Mouse (Mus musculus) Muller cell, postnatal 12 days (primary cell): ENCODE results near the gene Lrrc8d.

Experiments
- DNase-seq: peaks from one replicate; pipeline ENCODE4 v3.0.0-alpha.2; 2015; ENCODE audit errors: inconsistent ontology term

Gene Lrrc8d

GRCm38 (mm10) chr5:105715531-105716124, 15.9 kb downstream of the Lrrc8d start:
- peak; percentile 45 for DNase-seq

GRCm38 (mm10) chr5:105717294-105717693, 17.5 kb downstream of the Lrrc8d start:
- no peak for DNase-seq

DNA sequence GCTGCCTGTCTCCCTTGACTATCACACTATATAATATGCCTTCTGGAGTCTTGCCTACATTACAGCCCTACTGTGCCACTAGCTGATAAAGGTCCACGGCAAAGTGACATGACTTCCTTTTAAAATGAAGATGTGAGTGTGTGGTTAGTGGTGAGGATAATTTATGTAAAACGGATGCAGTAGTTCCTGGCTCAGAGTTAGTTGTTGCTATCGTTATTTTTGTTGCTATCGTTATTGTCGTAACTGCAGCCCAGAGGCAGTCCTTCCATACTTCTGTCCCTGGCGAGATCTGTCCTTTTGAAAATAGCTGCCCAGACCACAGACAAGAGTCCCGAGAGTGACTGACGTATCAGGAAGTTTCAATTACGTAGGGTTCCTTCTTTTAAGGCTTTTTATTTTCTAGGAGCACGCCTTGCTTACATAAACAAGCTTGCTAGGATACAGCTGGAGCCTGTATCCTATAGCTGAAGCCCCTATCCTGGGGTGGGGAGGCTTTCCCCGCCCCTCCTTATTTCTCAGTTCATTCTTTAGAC, 18.4 kb downstream of the Lrrc8d start:
- no peak for DNase-seq

DNA sequence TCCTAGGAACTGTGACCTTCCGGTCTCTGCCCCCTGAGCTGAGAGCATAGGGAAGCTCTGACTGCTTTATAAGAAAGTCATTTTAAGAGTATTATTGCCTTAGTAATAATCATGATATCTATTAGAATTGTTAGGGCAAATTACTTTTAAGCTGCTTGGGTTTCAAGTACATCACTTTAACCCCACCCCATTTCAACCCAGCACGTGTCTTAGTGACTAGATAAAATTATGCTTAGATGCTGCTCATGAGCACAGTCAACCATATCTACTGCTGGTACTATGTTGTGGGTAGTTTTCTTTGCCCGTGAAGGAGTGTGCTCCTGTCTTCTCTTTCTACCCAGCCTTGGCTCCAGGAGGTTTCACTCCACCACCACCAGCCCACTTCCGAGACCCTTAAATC, 21.5 kb downstream of the Lrrc8d start:
- DNase-seq: no peak

GRCm38 (mm10) chr5:105722807-105723206, 23.0 kb downstream of the Lrrc8d start:
- no peak for DNase-seq

DNA sequence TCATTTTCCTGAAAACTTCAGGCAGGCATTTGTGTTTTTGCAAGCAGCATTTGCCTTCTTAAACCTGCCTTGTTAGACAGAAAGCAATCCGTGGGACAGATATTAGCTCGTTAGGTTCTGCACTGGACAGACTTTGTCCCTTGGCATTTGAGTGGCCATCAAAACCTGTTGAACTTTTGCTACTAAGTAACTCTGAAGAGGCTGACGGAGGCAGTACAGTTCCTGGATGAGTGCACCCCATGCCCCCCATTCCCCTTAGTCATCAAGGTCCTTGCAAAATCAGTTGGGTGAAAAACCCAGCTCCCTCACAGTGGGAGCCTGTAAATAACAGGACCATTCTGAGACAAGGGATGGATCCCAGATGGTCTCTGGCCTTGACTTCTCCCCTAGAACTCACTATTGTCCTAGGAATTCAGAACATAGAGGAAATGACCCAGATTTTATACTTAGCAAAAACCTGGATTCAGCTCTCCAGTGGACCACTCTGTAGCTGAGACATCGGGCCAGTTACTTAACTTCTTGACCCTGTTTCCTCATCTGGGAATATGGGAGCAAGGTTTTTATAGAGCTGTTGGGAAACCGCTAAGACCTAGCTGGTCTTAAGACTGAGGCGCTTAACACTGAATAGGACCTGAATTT, 30.5 kb downstream of the Lrrc8d start:
- no peak for DNase-seq

- peak; percentile 48 for DNase-seq
These were observed 31.4 kb downstream of the Lrrc8d start for GRCm38 (mm10) chr5:105731173-105731626.

GRCm38 (mm10) chr5:105731627-105732432, 32.1 kb downstream of the Lrrc8d start:
- peak; percentile 77 for DNase-seq

GRCm38 (mm10) chr5:105732433-105732891, 32.7 kb downstream of the Lrrc8d start:
- DNase-seq: peak; percentile 36

GRCm38 (mm10) chr5:105733226-105733625, 33.5 kb downstream of the Lrrc8d start:
- DNase-seq: no peak

GRCm38 (mm10) chr5:105736365-105736764, 36.6 kb downstream of the Lrrc8d start:
- DNase-seq: no peak

- no peak for DNase-seq
These were observed 37.4 kb downstream of the Lrrc8d start for GRCm38 (mm10) chr5:105737145-105737544.

- DNase-seq: no peak
These were observed 40.7 kb downstream of the Lrrc8d start for GRCm38 (mm10) chr5:105740437-105740836.

GRCm38 (mm10) chr5:105742641-105743040, 42.9 kb downstream of the Lrrc8d start:
- DNase-seq: no peak

DNA sequence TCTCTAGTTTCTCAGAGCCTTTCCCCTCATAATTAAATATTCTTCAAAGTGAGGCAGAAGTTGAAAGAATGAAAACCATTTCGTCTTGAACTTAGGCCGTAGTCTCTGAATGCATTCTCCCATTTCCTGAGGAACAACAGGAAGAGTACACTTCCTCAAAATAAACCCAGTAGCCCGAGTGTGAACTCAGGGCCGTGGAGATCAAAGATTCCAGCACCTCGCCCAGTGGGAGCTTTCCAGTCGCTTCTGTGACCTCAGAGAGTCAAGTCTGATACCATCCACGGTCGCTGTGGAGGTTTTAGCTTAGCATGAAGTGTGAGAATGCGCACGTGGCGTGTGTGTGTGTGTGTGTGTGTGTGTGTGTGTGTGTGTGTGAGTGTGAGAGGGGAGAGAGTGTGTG, 45.6 kb downstream of the Lrrc8d start:
- no peak for DNase-seq

GRCm38 (mm10) chr5:105745927-105746454, 46.2 kb downstream of the Lrrc8d start:
- DNase-seq: no peak

DNA sequence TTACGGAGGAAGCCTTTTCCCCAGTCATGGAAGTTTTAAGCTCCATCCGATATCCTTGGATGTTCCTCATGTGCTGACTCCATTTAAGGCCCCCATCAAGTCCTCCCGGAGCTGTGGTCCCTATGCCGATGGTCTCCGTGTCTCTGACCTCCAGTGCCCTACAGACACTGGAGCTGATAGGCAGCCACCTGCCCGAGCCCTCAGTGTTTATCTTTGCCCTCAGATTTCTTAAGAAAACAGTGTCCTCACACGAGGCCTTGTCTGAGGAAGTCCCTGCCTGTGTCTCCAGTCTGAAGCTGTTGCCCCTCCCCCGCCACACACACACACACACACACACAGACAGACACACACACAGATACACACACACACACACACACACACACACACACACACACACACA, 55.0 kb downstream of the Lrrc8d start:
- DNase-seq: no peak

GRCm38 (mm10) chr5:105755491-105755890, 55.7 kb downstream of the Lrrc8d start:
- DNase-seq: no peak

- no peak for DNase-seq
These were observed 58.2 kb downstream of the Lrrc8d start for GRCm38 (mm10) chr5:105757978-105758377.

DNA sequence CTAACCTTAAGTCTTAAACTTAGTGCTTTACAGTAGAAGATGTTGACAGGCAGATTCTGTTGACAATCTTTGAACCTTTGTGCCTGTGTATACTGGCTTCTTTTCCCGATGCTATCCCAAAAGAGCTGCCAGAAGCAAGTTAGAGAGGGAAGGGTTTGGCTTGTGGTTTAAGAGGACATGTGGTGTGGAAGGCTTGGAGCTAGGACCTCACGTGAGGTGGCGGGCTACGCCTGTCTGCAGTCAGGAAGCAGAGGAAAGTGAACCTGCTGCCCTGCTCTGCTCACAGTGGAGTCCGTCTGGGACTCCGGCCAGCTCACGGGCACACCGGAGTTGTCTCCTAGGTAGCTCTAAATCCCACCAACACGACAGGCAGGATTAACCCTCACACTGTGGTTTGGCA, 59.1 kb downstream of the Lrrc8d start:
- DNase-seq: no peak

DNA sequence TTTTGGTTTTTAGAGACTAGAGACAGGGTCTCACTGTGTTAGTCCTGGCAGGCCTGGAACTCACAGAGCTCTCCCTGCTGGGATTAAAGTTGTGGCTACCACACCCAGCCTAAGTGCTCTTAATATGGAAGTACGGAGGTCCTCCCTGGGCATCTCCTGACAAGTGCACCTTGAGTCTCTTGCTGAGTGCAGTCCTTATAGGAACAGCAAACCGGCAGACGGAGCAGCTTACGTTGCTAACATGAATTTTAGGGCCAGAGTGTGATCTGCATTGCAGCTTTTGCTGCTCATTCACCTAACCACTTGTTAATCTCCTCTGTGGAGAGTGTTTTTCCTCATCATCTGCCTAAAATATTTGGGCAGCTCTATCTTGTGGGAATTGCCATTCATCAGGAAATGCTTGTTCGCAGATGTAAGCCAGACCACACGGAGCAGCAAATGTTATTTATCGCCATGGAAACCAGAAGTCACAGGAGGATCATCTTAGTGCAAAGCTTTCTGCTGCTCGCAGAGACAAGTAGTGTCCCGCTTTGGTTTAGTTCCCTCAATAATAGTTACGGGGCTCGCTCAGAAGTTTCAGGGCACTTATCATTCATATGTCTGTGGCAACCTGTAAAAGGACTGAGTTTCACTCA, 62.2 kb downstream of the Lrrc8d start:
- peak; percentile 41 for DNase-seq

DNA sequence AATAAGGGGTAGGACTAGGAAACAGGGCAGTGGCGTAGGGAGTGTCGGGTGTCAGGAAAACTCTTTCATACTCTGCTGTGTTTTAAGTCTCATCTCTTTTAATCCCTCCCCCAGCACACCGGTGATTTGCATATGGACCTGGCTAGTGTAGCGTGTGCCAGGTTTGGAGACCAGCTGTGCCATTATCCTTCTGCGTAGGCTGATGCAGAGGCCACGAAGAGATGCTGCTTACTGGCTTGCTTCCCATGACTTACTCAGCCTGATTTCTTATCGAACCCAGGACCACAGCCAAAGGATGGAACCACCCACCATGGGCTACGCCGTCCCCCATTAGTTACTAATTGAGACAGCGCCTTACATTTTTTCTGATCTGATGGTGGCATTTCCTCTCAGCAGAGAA, 64.6 kb downstream of the Lrrc8d start:
- no peak for DNase-seq
